Mouse (Mus musculus) spleen, adult 10 weeks (tissue): Measurements from ENCODE around the gene Gm21970. TPM values are rescaled to one million over a fixed set of nuclear protein-coding genes. Genes with fewer than 3 reads are reported as not detected.

Experiments used
- polyA plus RNA-seq: library from polyadenylated mRNA; stranded (reverse); fragments of 350-450 nt; fragmentation: Illumina TruSeq; extraction: RNeasy Lipid Tissue Mini Kit (QIAGEN cat#74804); gene quantifications from one replicate; pipeline ENCODE4 v1.2.3, GENCODE M21; 2015; ENCODE audit warnings: low replicate concordance; ENCODE audit not compliant: insufficient read depth

Gene Gm21970
- 1.2 TPM for polyA plus RNA-seq

GRCm38 (mm10) chr16:91391421-91391820, at the start of gene Gm21970:
Gene Gm21970, plus strand, starts transcription at chr16:91391721.

DNA sequence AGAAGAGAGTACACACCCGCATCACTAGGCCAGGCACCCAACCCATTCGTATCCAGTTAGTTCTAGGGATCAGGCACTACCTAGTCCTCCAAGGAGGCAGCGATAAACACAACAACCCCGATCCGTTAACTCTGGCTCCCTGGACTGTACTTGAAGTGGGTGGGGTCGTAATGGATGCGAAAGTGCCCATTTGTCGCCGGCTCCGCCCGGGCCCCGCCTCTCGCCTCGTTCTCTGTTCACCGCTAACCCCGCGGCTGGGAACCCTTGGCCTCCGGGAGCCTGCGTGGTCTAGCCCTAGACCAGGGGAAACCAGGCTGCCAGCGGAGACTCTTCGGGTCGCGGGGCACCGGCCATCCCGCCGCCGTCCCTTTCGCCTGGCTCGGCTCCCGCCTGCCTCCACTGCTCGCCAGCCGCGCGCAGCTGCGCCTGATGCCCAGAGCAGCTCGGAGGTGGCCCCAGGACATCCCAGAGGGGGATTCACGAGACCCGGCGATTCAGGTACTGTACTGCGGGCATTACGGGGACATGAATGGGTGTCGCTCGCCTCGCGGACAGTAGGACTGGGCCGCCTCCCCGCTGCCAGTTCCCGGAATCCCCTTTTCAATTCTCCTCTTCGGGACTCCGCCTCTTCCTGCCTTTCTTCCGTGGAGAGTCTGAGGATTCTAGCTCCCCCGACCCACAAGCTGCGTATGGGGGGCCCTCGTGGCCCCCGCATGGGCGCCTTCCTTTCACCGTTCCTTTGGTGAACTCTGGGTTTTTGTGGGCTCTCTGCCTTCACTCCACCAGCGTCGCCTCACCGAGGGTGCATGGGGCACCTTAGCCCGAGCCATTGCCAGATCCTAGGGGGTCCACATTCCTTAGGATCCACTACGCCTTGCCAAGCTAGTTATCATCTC, 18.7 kb upstream of the Gm21970 start, which contains the start of gene Ifnar2:
Ifnar2 (plus strand) TSS at position 207 of the 896 bp plus-strand sequence.

GRCm38 (mm10) chr16:91405640-91406584, 14.4 kb downstream of the Gm21970 start, which contains the start of gene Il10rb:
Gene Il10rb, plus strand, starts transcription at chr16:91406164.

Other genes with a start within 250 kb of the Gm21970 start
- gene Olig2, start 166.3 kb upstream of the Gm21970 start, polyA plus RNA-seq: not detected
- not detected for gene Olig1, start 121.9 kb upstream of the Gm21970 start, polyA plus RNA-seq
- 93.7 TPM for gene Ifnar2, start 18.9 kb upstream of the Gm21970 start, polyA plus RNA-seq
- gene Il10rb, start 14.4 kb downstream of the Gm21970 start, polyA plus RNA-seq: 135 TPM
- 111 TPM for gene Ifnar1, start 93.5 kb downstream of the Gm21970 start, polyA plus RNA-seq
- gene Ifngr2, start 155.4 kb downstream of the Gm21970 start, polyA plus RNA-seq: 82.4 TPM
- 43.4 TPM for gene Tmem50b, start 206.1 kb downstream of the Gm21970 start, polyA plus RNA-seq
- 4.0 TPM for gene Dnajc28, start 227.3 kb downstream of the Gm21970 start, polyA plus RNA-seq